Mouse (Mus musculus) liver, embryonic 13.5 days (tissue): ENCODE measurements around the gene Inava. TPM values are rescaled to one million over a fixed set of nuclear protein-coding genes. Genes with fewer than 3 reads are reported as not detected.

Experiments used
- ATAC-seq: fragments of 200-750 bp; cut with Nextera tagmentation; 2 replicates; pipeline ENCODE4 v1.8.0; 2017; ENCODE audit warnings: low read depth, mild to moderate bottlenecking, moderate number of reproducible peaks, moderate library complexity
- DNase-seq: peaks from one replicate; pipeline ENCODE4 v3.0.0; 2022
- H3K27ac ChIP-seq: fragments of 300-500 bp; sonication (generic); 2 replicates; pipeline ENCODE4 v1.5.1; 2015; ENCODE audit warnings: moderate library complexity, mild to moderate bottlenecking, inconsistent platforms
- H3K27me3 ChIP-seq: fragments of 300-500 bp; sonication (generic); 2 replicates; pipeline ENCODE4 v1.6.1; 2015; ENCODE audit warnings: mild to moderate bottlenecking, inconsistent platforms
- H3K36me3 ChIP-seq: fragments of 300-500 bp; sonication (generic); 2 replicates; pipeline ENCODE4 v1.6.1; 2015; ENCODE audit warnings: mild to moderate bottlenecking, inconsistent platforms
- H3K4me1 ChIP-seq: fragments of 300-500 bp; sonication (generic); replicated peaks from 2 replicates; pipeline ENCODE4 v1.6.1; 2015; ENCODE audit warnings: inconsistent platforms
- H3K4me2 ChIP-seq: fragments of 300-500 bp; sonication (generic); 2 replicates; pipeline ENCODE4 v1.6.1; 2015; ENCODE audit warnings: inconsistent platforms, mild to moderate bottlenecking, moderate library complexity
- H3K4me3 ChIP-seq: fragments of 300-500 bp; sonication (generic); replicated peaks from 2 replicates; pipeline ENCODE4 v1.5.1; 2015; ENCODE audit warnings: mild to moderate bottlenecking, inconsistent platforms
- H3K9ac ChIP-seq: fragments of 300-500 bp; sonication (generic); 2 replicates; pipeline ENCODE4 v1.6.1; 2015; ENCODE audit warnings: mild to moderate bottlenecking, inconsistent platforms
- H3K9me3 ChIP-seq: fragments of 300-500 bp; sonication (generic); replicated peaks from 2 replicates; pipeline ENCODE4 v1.6.1; 2016; ENCODE audit warnings: inconsistent platforms
- WGBS: fragments of 180-500 bp; shearing (Covaris S2); methylation state at CpG from one replicate; pipeline ENCODE4 v1.1.7; 2015; ENCODE audit not compliant: insufficient replicate concordance; 5-methylcytosine and 5-hydroxymethylcytosine counted together
- polyA plus RNA-seq: library from polyadenylated mRNA; unstranded; fragments of >200 nt; fragmentation: Nextera tagmentation; extraction: Ambion mirVana; gene quantifications from 2 replicates; pipeline ENCODE4 v1.2.1, GENCODE M21; 2015

Inava gene
- polyA plus RNA-seq, 1 experiment from 2014 or later: 0.22 TPM

DNA sequence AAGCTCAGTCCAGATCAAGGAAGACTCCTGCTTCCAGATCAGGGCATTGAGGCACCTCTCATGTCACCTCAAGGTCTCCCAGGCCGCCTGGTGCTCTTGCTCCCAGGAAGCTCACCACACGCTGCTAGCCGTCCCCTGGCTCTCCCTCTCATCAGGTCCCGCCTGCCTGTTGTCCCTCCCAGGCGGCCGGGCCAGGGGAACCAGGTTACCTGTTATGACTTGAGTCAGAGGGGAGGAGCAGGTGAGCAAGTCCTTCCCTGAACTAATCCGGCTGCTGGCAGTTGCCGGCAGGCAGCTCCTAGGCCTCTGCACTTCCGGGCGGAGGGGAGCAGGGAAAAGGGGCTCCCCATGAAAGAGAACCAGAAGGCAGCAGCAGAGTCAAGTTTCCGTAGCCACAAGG, 3.9 kb downstream of the Inava start:
- peaks cover 70% of the 10 kb centered on the region for H3K27me3 ChIP-seq
- no peak overlapping the region for H3K27ac ChIP-seq
- ATAC-seq (no peak), DNase-seq (no peak)
- H3K9ac ChIP-seq: no peak overlapping the region
- H3K4me2 ChIP-seq: no peak overlapping the region
- no peaks in the 10 kb centered on the region for H3K36me3 ChIP-seq
- H3K9me3 ChIP-seq: no peaks in the 10 kb centered on the region
- no peak overlapping the region for H3K4me3 ChIP-seq
- peaks cover 47% of the 10 kb centered on the region for H3K4me1 ChIP-seq
- 49% methylated on average over 11 of the region's 11 CpGs for WGBS

DNA sequence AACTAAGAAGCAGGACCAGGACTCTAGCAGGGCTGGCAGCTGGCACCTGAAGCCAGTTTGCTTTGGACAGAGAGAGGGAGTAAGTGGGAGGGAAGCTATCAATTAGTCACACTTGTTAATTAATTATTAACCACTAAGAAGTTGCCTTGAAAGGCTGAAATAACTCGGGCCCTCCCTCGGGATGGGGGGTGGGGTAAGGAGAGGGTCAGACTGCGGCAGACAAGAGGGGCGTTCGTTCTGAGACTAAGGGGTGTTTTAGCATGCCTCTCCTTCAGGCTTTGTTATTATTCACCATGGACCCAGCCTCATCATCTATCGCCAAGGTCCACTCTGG, 5.1 kb downstream of the Inava start:
- Histone ChIP-seq H3K4me1 (peaks cover 39% of the 10 kb centered on the region), H3K4me2 (peak overlapping the region; percentile 41), H3K27ac (0 out of 2 replicates have a peak overlapping the region, but pooled peaks have one; percentile 14), H3K4me3 (no peak overlapping the region), H3K36me3 (no peaks in the 10 kb centered on the region), H3K27me3 (peaks cover 59% of the 10 kb centered on the region), H3K9ac (0 out of 2 replicates have a peak overlapping the region, but pooled peaks have one; percentile 4), H3K9me3 (no peaks in the 10 kb centered on the region)
- no peak for ATAC-seq
- WGBS: 57% methylated on average over 6 of the region's 6 CpGs
- no peak for DNase-seq

- Histone ChIP-seq H3K36me3 (no peaks in the 10 kb centered on the region), H3K4me3 (no peak overlapping the region), H3K4me2 (peak overlapping the region; percentile 41), H3K9me3 (no peaks in the 10 kb centered on the region), H3K27me3 (peaks cover 58% of the 10 kb centered on the region), H3K4me1 (peaks cover 35% of the 10 kb centered on the region), H3K9ac (0 out of 2 replicates have a peak overlapping the region, but pooled peaks have one; percentile 4), H3K27ac (0 out of 2 replicates have a peak overlapping the region, but pooled peaks have one; percentile 14)
- no peak for DNase-seq
- 16% methylated on average over 13 of the region's 13 CpGs for WGBS
- peak; percentile 62 for ATAC-seq
Observed at GRCm38 (mm10) chr1:136228328-136229039, 5.6 kb downstream of the Inava start.

DNA sequence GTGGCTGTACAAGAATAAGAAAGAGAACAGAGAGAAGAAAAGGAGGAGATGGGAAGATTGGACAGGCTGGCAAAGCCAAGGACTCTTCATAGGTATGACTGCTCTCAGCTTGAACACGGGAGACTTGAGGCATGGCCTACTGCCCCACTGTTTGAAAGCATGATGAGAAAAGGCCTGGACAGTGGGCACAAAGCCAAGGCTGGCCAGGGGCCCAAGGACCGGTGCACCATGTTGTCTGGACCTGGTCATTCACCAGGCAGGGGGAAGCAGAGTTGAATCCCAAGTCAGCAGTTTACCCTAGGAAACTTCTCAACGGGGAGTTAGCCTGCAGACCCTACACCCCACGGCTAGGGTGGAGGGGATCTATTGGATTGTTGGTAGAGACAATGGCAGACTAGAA, 6.2 kb downstream of the Inava start:
- Histone ChIP-seq H3K4me1 (peaks cover 29% of the 10 kb centered on the region), H3K27ac (no peak overlapping the region)
- WGBS: 57% methylated on average over 4 of the region's 4 CpGs

DNA sequence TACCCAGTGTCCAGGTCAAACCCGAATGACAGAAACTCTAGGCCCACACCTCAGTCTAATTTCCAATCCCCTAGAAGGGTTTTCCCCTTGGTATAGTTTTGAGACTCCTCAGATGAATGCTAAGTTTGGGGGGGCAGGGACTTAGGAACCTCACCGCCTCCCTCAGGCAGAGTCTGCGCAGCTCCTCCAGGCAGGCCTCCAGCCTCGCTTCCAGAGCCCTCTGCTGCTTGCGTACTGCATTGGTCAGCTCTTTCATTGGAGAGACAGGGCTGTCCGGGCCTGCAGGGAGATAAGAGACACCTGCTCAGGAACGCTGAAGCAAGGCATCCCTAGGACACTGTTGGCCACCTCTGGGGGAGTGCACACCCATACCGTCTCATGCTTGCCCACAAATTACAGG, 7.4 kb downstream of the Inava start:
- H3K4me3 ChIP-seq: no peak overlapping the region
- ATAC-seq: no peak
- H3K9me3 ChIP-seq: no peaks in the 10 kb centered on the region
- H3K4me1 ChIP-seq: peaks cover 27% of the 10 kb centered on the region
- H3K27ac ChIP-seq: no peak overlapping the region
- no peaks in the 10 kb centered on the region for H3K36me3 ChIP-seq
- no peak overlapping the region for H3K9ac ChIP-seq
- DNase-seq: no peak
- 73% methylated on average over 8 of the region's 8 CpGs for WGBS
- H3K27me3 ChIP-seq: peaks cover 50% of the 10 kb centered on the region
- H3K4me2 ChIP-seq: no peak overlapping the region

More for the DNA sequence above, 6.2 kb downstream of the Inava start:
- H3K9me3 ChIP-seq: no peaks in the 10 kb centered on the region
- ATAC-seq: peak; percentile 4; the same call in 1 of the 2 replicates
- no peak overlapping the region for H3K9ac ChIP-seq
- H3K4me2 ChIP-seq: no peak overlapping the region
- H3K4me3 ChIP-seq: no peak overlapping the region
- DNase-seq: no peak
- peaks cover 55% of the 10 kb centered on the region for H3K27me3 ChIP-seq
- no peaks in the 10 kb centered on the region for H3K36me3 ChIP-seq

GRCm38 (mm10) chr1:136225846-136226245, 8.2 kb downstream of the Inava start:
- H3K27me3 ChIP-seq: peaks cover 45% of the 10 kb centered on the region
- ATAC-seq (no peak), DNase-seq (no peak)
- H3K9me3 ChIP-seq: no peaks in the 10 kb centered on the region
- no peaks in the 10 kb centered on the region for H3K36me3 ChIP-seq
- WGBS: 72% methylated on average over 8 of the region's 8 CpGs
- H3K9ac ChIP-seq: no peak overlapping the region
- H3K4me1 ChIP-seq: peaks cover 27% of the 10 kb centered on the region
- H3K27ac ChIP-seq: no peak overlapping the region
- no peak overlapping the region for H3K4me3 ChIP-seq
- H3K4me2 ChIP-seq: no peak overlapping the region

- H3K9ac ChIP-seq: no peak overlapping the region
- WGBS: 68% methylated on average over 10 of the region's 10 CpGs
- no peak overlapping the region for H3K4me2 ChIP-seq
- no peak overlapping the region for H3K4me3 ChIP-seq
- H3K9me3 ChIP-seq: no peaks in the 10 kb centered on the region
- DNase-seq (no peak), ATAC-seq (no peak)
- no peak overlapping the region for H3K27ac ChIP-seq
- H3K36me3 ChIP-seq: no peaks in the 10 kb centered on the region
- peaks cover 30% of the 10 kb centered on the region for H3K27me3 ChIP-seq
- H3K4me1 ChIP-seq: peaks cover 14% of the 10 kb centered on the region
Observed at GRCm38 (mm10) chr1:136223758-136224342, 10.2 kb downstream of the Inava start.

- Histone ChIP-seq H3K36me3 (no peaks in the 10 kb centered on the region), H3K27ac (no peak overlapping the region), H3K9ac (no peak overlapping the region), H3K4me1 (no peaks in the 10 kb centered on the region; the same call in 1 of the 2 replicates), H3K9me3 (no peaks in the 10 kb centered on the region), H3K4me2 (no peak overlapping the region), H3K27me3 (peaks cover 28% of the 10 kb centered on the region), H3K4me3 (no peak overlapping the region)
- no peak for ATAC-seq
- WGBS: 68% methylated on average over 10 of the region's 10 CpGs
- DNase-seq: no peak
Observed at GRCm38 (mm10) chr1:136222386-136222785, 11.7 kb downstream of the Inava start.

GRCm38 (mm10) chr1:136220037-136220871, 13.8 kb downstream of the Inava start:
- ATAC-seq (no peak), DNase-seq (no peak)
- Histone ChIP-seq H3K36me3 (no peaks in the 10 kb centered on the region), H3K4me1 (no peaks in the 10 kb centered on the region), H3K27me3 (peaks cover 23% of the 10 kb centered on the region), H3K9me3 (no peaks in the 10 kb centered on the region), H3K9ac (no peak overlapping the region), H3K4me3 (no peak overlapping the region), H3K4me2 (no peak overlapping the region), H3K27ac (no peak overlapping the region)
- 71% methylated on average over 10 of the region's 10 CpGs for WGBS

GRCm38 (mm10) chr1:136214304-136214703, 19.8 kb downstream of the Inava start:
- WGBS: 72% methylated on average over 15 of the region's 15 CpGs
- Histone ChIP-seq H3K4me3 (no peak overlapping the region), H3K9me3 (no peaks in the 10 kb centered on the region), H3K9ac (no peak overlapping the region), H3K36me3 (no peaks in the 10 kb centered on the region), H3K4me2 (no peak overlapping the region), H3K4me1 (no peaks in the 10 kb centered on the region), H3K27me3 (0 out of 2 replicates have a peak, but pooled peaks cover 6% of the 10 kb centered on the region), H3K27ac (no peak overlapping the region)
- no peak for ATAC-seq
- DNase-seq: no peak

- H3K36me3 ChIP-seq: no peaks in the 10 kb centered on the region
- ATAC-seq: no peak; the same call in 1 of the 2 replicates
- no peak within 1 kb of the TSS for H3K4me3 ChIP-seq
- WGBS: 32% methylated on average over 3 of the region's 3 CpGs
- H3K9me3 ChIP-seq: no peaks in the 10 kb centered on the region
- H3K4me2 ChIP-seq: no peak within 1 kb of the TSS
- H3K9ac ChIP-seq: no peak within 1 kb of the TSS
- H3K4me1 ChIP-seq: no peaks in the 10 kb centered on the region
- no peak within 1 kb of the TSS for H3K27ac ChIP-seq
- H3K27me3 ChIP-seq: peaks cover 6% of the 10 kb centered on the region; the same call in 1 of the 2 replicates
- DNase-seq: no peak
Observed at GRCm38 (mm10) chr1:136212803-136213202, 21.3 kb downstream of the Inava start, which contains the start of gene Mroh3. Gene Mroh3, minus strand, starts transcription at chr1:136212828.
